ENCODE assay signal across 8 mouse cellular contexts in the genomic region with DNA sequence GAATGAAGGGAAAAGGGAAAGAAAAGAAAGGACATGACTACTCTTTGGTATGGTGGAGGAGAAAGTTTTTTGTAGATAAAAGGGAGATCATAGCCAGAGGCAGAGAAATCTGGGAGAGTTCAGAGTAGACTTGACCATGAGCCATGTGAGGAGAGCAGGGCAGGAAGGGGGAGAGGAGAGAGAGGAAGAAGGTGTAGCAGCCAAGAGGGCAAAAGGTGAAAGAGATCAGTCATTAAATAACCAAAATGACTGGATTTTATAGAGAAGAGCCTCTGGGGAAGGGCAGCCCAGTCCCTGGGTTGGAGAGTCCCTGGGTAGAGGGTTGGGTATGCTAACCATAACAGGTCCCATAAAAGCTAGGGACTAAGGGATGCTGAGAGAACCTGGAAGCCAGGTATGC. TPM values are rescaled to one million over a fixed set of nuclear protein-coding genes. Genes with fewer than 3 reads are reported as not detected.
A peak's percentile ranks its signal among the peaks of the same experiment; 100 is the strongest.
DNase-seq lines count a peak whose midpoint lies in the region; ATAC-seq lines count a peak whose summit lies in the region.

No protein-coding gene starts in this region.

- no peak overlapping the region for H3K9ac ChIP-seq in limb, embryonic 11.5 days (ENCODE audit: low read length)
- no peak overlapping the region for H3K9ac ChIP-seq in forebrain, embryonic 15.5 days (replicated peaks)
- no peak overlapping the region for H3K9ac ChIP-seq in limb, embryonic 12.5 days (replicated peaks)
- no peak overlapping the region for H3K9ac ChIP-seq in neural tube, embryonic 13.5 days

- peak overlapping the region; percentile 75; the same call in 1 of the 2 replicates for H3K4me3 ChIP-seq in limb, embryonic 11.5 days (ENCODE audit: low read depth, low read length)
- no peak overlapping the region for H3K4me3 ChIP-seq in limb, embryonic 10.5 days
- peak overlapping the region; percentile 97 for H3K4me3 ChIP-seq in forebrain, embryonic 15.5 days
- peak overlapping the region; percentile 76; the same call in 1 of the 2 replicates for H3K4me3 ChIP-seq in limb, embryonic 12.5 days (replicated peaks)
- peak overlapping the region; percentile 91; the same call in 1 of the 2 replicates for H3K4me3 ChIP-seq in neural tube, embryonic 13.5 days

- H3K27ac ChIP-seq in limb, embryonic 11.5 days (replicated peaks; ENCODE audit: low read depth, low read length), result no peak overlapping the region
- no peak overlapping the region for H3K27ac ChIP-seq in limb, embryonic 10.5 days
- H3K27ac ChIP-seq in forebrain, embryonic 15.5 days (replicated peaks), result no peak overlapping the region
- no peak overlapping the region for H3K27ac ChIP-seq in limb, embryonic 12.5 days
- no peak overlapping the region for H3K27ac ChIP-seq in neural tube, embryonic 13.5 days (replicated peaks)

- H3K36me3 ChIP-seq in limb, embryonic 11.5 days (ENCODE audit: control insufficient read depth, insufficient read depth, low read length), result no peaks in the 10 kb centered on the region
- H3K36me3 ChIP-seq in limb, embryonic 10.5 days, result no peaks in the 10 kb centered on the region
- no peaks in the 10 kb centered on the region for H3K36me3 ChIP-seq in forebrain, embryonic 15.5 days
- peaks cover 4% of the 10 kb centered on the region; the same call in 1 of the 2 replicates for H3K36me3 ChIP-seq in limb, embryonic 12.5 days
- H3K36me3 ChIP-seq in neural tube, embryonic 13.5 days, result no peaks in the 10 kb centered on the region

- ATAC-seq in limb, embryonic 11.5 days (ENCODE audit: insufficient number of reproducible peaks, low FRiP score, low TSS enrichment, low read depth), result no peak
- ATAC-seq in forebrain, embryonic 15.5 days (replicated peaks), result 0 out of 2 replicates have a peak, but pooled peaks have one; percentile 4
- 0 out of 2 replicates have a peak, but pooled peaks have one; percentile 26 for ATAC-seq in limb, embryonic 12.5 days (ENCODE audit: insufficient number of reproducible peaks, insufficient read depth, low FRiP score, low TSS enrichment, low read depth)
- ATAC-seq in neural tube, embryonic 13.5 days (ENCODE audit: low read depth), result peak; percentile 28
- ATAC-seq in cerebellum, adult (ENCODE audit: insufficient number of reproducible peaks, low FRiP score, low TSS enrichment), result no peak

- no peaks in the 10 kb centered on the region for H3K4me1 ChIP-seq in limb, embryonic 11.5 days (ENCODE audit: control insufficient read depth, insufficient read depth, low read length)
- H3K4me1 ChIP-seq in limb, embryonic 10.5 days, result no peaks in the 10 kb centered on the region
- peaks cover 16% of the 10 kb centered on the region for H3K4me1 ChIP-seq in forebrain, embryonic 15.5 days
- 0 out of 2 replicates have a peak, but pooled peaks cover 3% of the 10 kb centered on the region for H3K4me1 ChIP-seq in limb, embryonic 12.5 days (replicated peaks)
- H3K4me1 ChIP-seq in neural tube, embryonic 13.5 days (replicated peaks), result peaks cover 29% of the 10 kb centered on the region

- peak overlapping the region; percentile 56; the same call in 1 of the 2 replicates for H3K4me2 ChIP-seq in limb, embryonic 11.5 days (ENCODE audit: low read depth, severe bottlenecking)
- peak overlapping the region; percentile 71 for H3K4me2 ChIP-seq in forebrain, embryonic 15.5 days (replicated peaks)
- H3K4me2 ChIP-seq in limb, embryonic 12.5 days, result peak overlapping the region; percentile 68
- H3K4me2 ChIP-seq in neural tube, embryonic 13.5 days, result peak overlapping the region; percentile 59

- no peaks in the 10 kb centered on the region for H3K27me3 ChIP-seq in limb, embryonic 11.5 days (ENCODE audit: control insufficient read depth, insufficient read depth, low read length)
- no peaks in the 10 kb centered on the region for H3K27me3 ChIP-seq in limb, embryonic 10.5 days (ENCODE audit: low read depth, poor library complexity, severe bottlenecking)
- H3K27me3 ChIP-seq in forebrain, embryonic 15.5 days, result no peaks in the 10 kb centered on the region
- H3K27me3 ChIP-seq in limb, embryonic 12.5 days, result no peaks in the 10 kb centered on the region; the same call in 1 of the 2 replicates
- H3K27me3 ChIP-seq in neural tube, embryonic 13.5 days, result no peaks in the 10 kb centered on the region

- no peaks in the 10 kb centered on the region for H3K9me3 ChIP-seq in limb, embryonic 11.5 days (ENCODE audit: control insufficient read depth, low read length)
- no peaks in the 10 kb centered on the region for H3K9me3 ChIP-seq in limb, embryonic 10.5 days (replicated peaks)
- no peaks in the 10 kb centered on the region for H3K9me3 ChIP-seq in forebrain, embryonic 15.5 days
- H3K9me3 ChIP-seq in limb, embryonic 12.5 days, result no peaks in the 10 kb centered on the region
- no peaks in the 10 kb centered on the region for H3K9me3 ChIP-seq in neural tube, embryonic 13.5 days

- intact Hi-C loops in left cerebral cortex, postnatal 4 days (cut with DNase I), result loop anchor here (5.0 kb wide), 1 partner anchor 119 kb away; no protein-coding TSS in a partner anchor

- no peak for DNase-seq in limb, embryonic 11.5 days (ENCODE audit: low spot score)
- no peak for DNase-seq in limb, embryonic 10.5 days (ENCODE audit: low spot score)
- DNase-seq in left cerebral cortex, adult 9 months (ENCODE audit: low spot score in 2 of 2), result no peak
- no peak for DNase-seq in left cerebral cortex, postnatal 4 days

RNA-seq across cellular contexts. Expression of a gene that starts 0.9 kb away (rescaled TPM):
- polyA plus RNA-seq in limb, embryonic 11.5 days (2014; fragmentation: Nextera tagmentation; extraction: Ambion mirVana), result 11.8 and 12.0 TPM in 2 replicates
- 8.5 and 10.5 TPM in 2 replicates for polyA plus RNA-seq in limb, embryonic 10.5 days (2016; fragmentation: Nextera tagmentation; extraction: Ambion mirVana)
- 7.5 and 8.7 TPM in 2 replicates for polyA plus RNA-seq in forebrain, embryonic 15.5 days (2015; fragmentation: Nextera tagmentation; extraction: Ambion mirVana)
- polyA plus RNA-seq in limb, embryonic 12.5 days (2016; fragmentation: Nextera tagmentation; extraction: Ambion mirVana), result 13.5 and 13.6 TPM in 2 replicates
- polyA plus RNA-seq in neural tube, embryonic 13.5 days (2015; fragmentation: Nextera tagmentation; extraction: Ambion mirVana), result 11.2 and 11.5 TPM in 2 replicates
- total RNA-seq in left cerebral cortex, postnatal 4 days (2021), result 10 to 100 TPM; 10.5 to 11.8 TPM

Comparison
In these comparisons a context has a peak if more than half of its experiments do, and no peak if none do; other contexts are left out.
1. ATAC-seq: peak in forebrain, embryonic 15.5 days (single experiment), limb, embryonic 12.5 days (single experiment) and neural tube, embryonic 13.5 days (single experiment); none in limb, embryonic 11.5 days (single experiment) and cerebellum, adult (single experiment).
2. Peak in every context shown above with its lines, with median percentiles within 50 percentile points of each other: H3K4me2 ChIP-seq.